Mouse (Mus musculus) midbrain, postnatal 0 days (tissue): ENCODE results near the gene Dok5. TPM values are rescaled to one million over a fixed set of nuclear protein-coding genes. Genes with fewer than 3 reads are reported as not detected.

ENCODE experiments used
- ATAC-seq: fragments of 200-750 bp; cut with Nextera tagmentation; 2 replicates; pipeline ENCODE4 v1.8.0; 2017; ENCODE audit warnings: moderate number of reproducible peaks, mild to moderate bottlenecking, moderate TSS enrichment, moderate library complexity; ENCODE audit not compliant: low FRiP score
- DNase-seq: peaks from one replicate; pipeline ENCODE4 v3.0.0-alpha.2; 2015; ENCODE audit warnings: low spot score
- H3K27ac ChIP-seq: fragments of 300-500 bp; sonication (generic); 2 replicates; pipeline ENCODE4 v1.5.1; 2014; ENCODE audit warnings: low read depth, mild to moderate bottlenecking, low read length, mixed read lengths
- H3K27me3 ChIP-seq: fragments of 300-500 bp; sonication (generic); 2 replicates; pipeline ENCODE4 v1.6.1; 2014; ENCODE audit warnings: low read length, control low read depth, mixed read lengths; ENCODE audit not compliant: insufficient read depth
- H3K36me3 ChIP-seq: fragments of 300-500 bp; sonication (generic); 2 replicates; pipeline ENCODE4 v1.6.1; 2014; ENCODE audit warnings: low read length, control low read depth, mixed read lengths; ENCODE audit not compliant: insufficient read depth
- H3K4me1 ChIP-seq: fragments of 300-500 bp; sonication (generic); 2 replicates; pipeline ENCODE4 v1.6.1; 2014; ENCODE audit warnings: mild to moderate bottlenecking, control low read depth, antibody characterized with exemption, low read length, mixed read lengths; ENCODE audit not compliant: insufficient read depth
- H3K4me2 ChIP-seq: fragments of 300-500 bp; sonication (generic); 2 replicates; pipeline ENCODE4 v1.6.1; 2014; ENCODE audit warnings: low read depth, mild to moderate bottlenecking, low read length, mixed read lengths; ENCODE audit not compliant: poor library complexity, severe bottlenecking
- H3K4me3 ChIP-seq: fragments of 300-500 bp; sonication (generic); 2 replicates; pipeline ENCODE4 v1.5.1; 2014; ENCODE audit warnings: low read depth, mild to moderate bottlenecking, low read length, moderate library complexity
- H3K9ac ChIP-seq: fragments of 300-500 bp; sonication (generic); replicated peaks from 2 replicates; pipeline ENCODE4 v1.6.1; 2014; ENCODE audit warnings: mild to moderate bottlenecking, low read length, moderate library complexity, mixed read lengths; ENCODE audit not compliant: poor library complexity, severe bottlenecking
- H3K9me3 ChIP-seq: fragments of 300-500 bp; sonication (generic); 2 replicates; pipeline ENCODE4 v1.6.1; 2016; ENCODE audit warnings: low read length, control low read depth
- CTCF ChIP-seq: IDR thresholded peaks from 2 replicates; pipeline ENCODE4 v1.5.1; 2016; ENCODE audit warnings: antibody characterized with exemption, mild to moderate bottlenecking
- WGBS: fragments of 180-500 bp; shearing (Covaris S2); extraction: QIAGEN DNeasy Blood & Tissue Kit; methylation state at CpG from one replicate; pipeline ENCODE4 v1.1.7; 2014; 5-methylcytosine and 5-hydroxymethylcytosine counted together
- polyA plus RNA-seq: library from polyadenylated mRNA; unstranded; fragments of >200 nt; fragmentation: Nextera tagmentation; extraction: Ambion mirVana; gene quantifications from 2 replicates; pipeline ENCODE4 v1.2.1, GENCODE M21; 2015
- total RNA-seq: library from RNA; depleted of rRNA; stranded (reverse); fragments of >200 nt; gene quantifications from 2 replicates; pipeline ENCODE4 v1.2.3, GENCODE M21; 2014

Gene Dok5
- total and polyA plus RNA-seq, 2 experiments from 2014 or later = 27.0 to 35.2 TPM

GRCm38 (mm10) chr2:170860576-170860975 is 129.0 kb downstream of the Dok5 start:
- Histone ChIP-seq H3K9ac (no peak overlapping the region), H3K27me3 (no peaks in the 10 kb centered on the region), H3K27ac (no peak overlapping the region), H3K36me3 (no peaks in the 10 kb centered on the region), H3K4me3 (no peak overlapping the region), H3K4me1 (no peaks in the 10 kb centered on the region), H3K9me3 (no peaks in the 10 kb centered on the region), H3K4me2 (no peak overlapping the region)
- 73% methylated on average over 4 of the region's 4 CpGs for WGBS
- DNase-seq = no peak
- peak; percentile 58 for TF ChIP-seq CTCF
- no peak for ATAC-seq

- no peaks in the 10 kb centered on the region for H3K36me3 ChIP-seq
- H3K9me3 ChIP-seq = no peaks in the 10 kb centered on the region
- H3K4me1 ChIP-seq = no peaks in the 10 kb centered on the region
- no peak overlapping the region for H3K4me3 ChIP-seq
- TF ChIP-seq CTCF = no peak
- H3K9ac ChIP-seq = no peak overlapping the region
- DNase-seq = no peak
- no peak for ATAC-seq
- H3K4me2 ChIP-seq = no peak overlapping the region
- no peaks in the 10 kb centered on the region for H3K27me3 ChIP-seq
- no peak overlapping the region for H3K27ac ChIP-seq
- WGBS = 78% methylated on average over 9 of the region's 9 CpGs
These were observed 131.2 kb downstream of the Dok5 start for GRCm38 (mm10) chr2:170862799-170863198.

DNA sequence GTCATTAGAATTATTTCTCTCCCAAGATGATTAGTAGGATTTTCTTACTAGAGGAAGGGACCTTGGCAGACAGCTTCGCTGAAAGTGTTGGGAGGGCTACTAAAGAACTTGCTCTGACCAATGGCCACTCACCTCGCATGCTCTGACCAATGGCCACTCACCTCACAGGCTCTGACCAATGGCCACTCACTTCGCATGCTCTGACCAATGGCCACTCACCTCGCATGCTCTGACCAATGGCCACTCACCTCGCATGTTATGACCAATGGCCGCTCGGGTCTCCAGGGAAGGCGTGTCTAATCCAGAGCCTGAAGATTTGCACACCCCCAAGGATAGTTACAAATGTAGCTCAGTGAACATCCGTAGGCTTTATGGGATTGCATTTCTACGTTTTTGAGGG is 131.6 kb downstream of the Dok5 start:
- Histone ChIP-seq H3K4me3 (no peak overlapping the region), H3K4me2 (no peak overlapping the region), H3K27ac (no peak overlapping the region), H3K27me3 (no peaks in the 10 kb centered on the region), H3K4me1 (no peaks in the 10 kb centered on the region), H3K36me3 (no peaks in the 10 kb centered on the region), H3K9me3 (no peaks in the 10 kb centered on the region), H3K9ac (no peak overlapping the region)
- DNase-seq = no peak
- ATAC-seq = no peak
- TF ChIP-seq CTCF = no peak
- WGBS = 96% methylated on average over 10 of the region's 10 CpGs

DNA sequence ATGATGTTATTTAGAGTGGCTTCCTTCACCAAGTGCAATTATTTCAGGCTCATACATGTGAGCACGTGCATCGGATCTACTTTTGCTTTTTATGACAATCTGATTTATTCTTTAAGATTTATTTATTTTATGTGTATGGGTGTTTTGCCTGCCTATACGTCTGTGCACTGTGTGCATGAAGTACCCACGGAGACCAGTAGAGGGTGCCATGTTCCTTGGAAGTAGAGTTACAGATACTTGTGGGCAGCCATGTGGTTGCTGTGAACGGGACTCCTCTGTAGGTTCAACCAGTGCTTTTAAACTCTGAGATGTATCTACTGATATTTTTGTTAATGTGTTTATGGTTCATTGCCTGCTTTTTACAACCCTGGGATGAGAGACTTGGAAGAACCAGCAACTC is 132.4 kb downstream of the Dok5 start:
- no peak overlapping the region for H3K9ac ChIP-seq
- 92% methylated on average over 5 of the region's 5 CpGs for WGBS
- H3K27me3 ChIP-seq = no peaks in the 10 kb centered on the region
- no peak overlapping the region for H3K27ac ChIP-seq
- H3K9me3 ChIP-seq = no peaks in the 10 kb centered on the region
- no peaks in the 10 kb centered on the region for H3K36me3 ChIP-seq
- ATAC-seq (no peak), DNase-seq (no peak)
- no peak overlapping the region for H3K4me2 ChIP-seq
- H3K4me3 ChIP-seq = no peak overlapping the region
- TF ChIP-seq CTCF = peak; percentile 59
- no peaks in the 10 kb centered on the region for H3K4me1 ChIP-seq

- Histone ChIP-seq H3K4me1 (no peaks in the 10 kb centered on the region), H3K4me2 (no peak overlapping the region), H3K27ac (no peak overlapping the region), H3K36me3 (no peaks in the 10 kb centered on the region), H3K9ac (no peak overlapping the region), H3K4me3 (no peak overlapping the region), H3K27me3 (no peaks in the 10 kb centered on the region), H3K9me3 (no peaks in the 10 kb centered on the region)
- no peak for TF ChIP-seq CTCF
- ATAC-seq = no peak
- 68% methylated on average over 6 of the region's 6 CpGs for WGBS
- DNase-seq = no peak
These were observed 133.2 kb downstream of the Dok5 start for GRCm38 (mm10) chr2:170864820-170865219.

GRCm38 (mm10) chr2:170870566-170870965 is 139.0 kb downstream of the Dok5 start:
- no peaks in the 10 kb centered on the region for H3K4me1 ChIP-seq
- no peak overlapping the region for H3K27ac ChIP-seq
- no peaks in the 10 kb centered on the region for H3K9me3 ChIP-seq
- no peaks in the 10 kb centered on the region; the same call in 1 of the 2 replicates for H3K27me3 ChIP-seq
- H3K36me3 ChIP-seq = 0 out of 2 replicates have a peak, but pooled peaks cover 6% of the 10 kb centered on the region
- no peak overlapping the region for H3K4me3 ChIP-seq
- no peak overlapping the region for H3K4me2 ChIP-seq
- H3K9ac ChIP-seq = no peak overlapping the region
- ATAC-seq = no peak
- 84% methylated on average over 15 of the region's 15 CpGs for WGBS
- no peak for DNase-seq
- no peak for TF ChIP-seq CTCF
